Mouse (Mus musculus) kidney, adult 8-10 months (tissue): ENCODE data around the gene Fam243.

ENCODE experiments used
- DNase-seq, 2 experiments: peaks; one replicate each; pipeline ENCODE4 v3.0.0; 2022

Gene Fam243

GRCm38 (mm10) chr16:92319353-92320109 is 1.7 kb downstream of the Fam243 start:
- peak in 1 of 2 experiments; percentile 21 for DNase-seq

GRCm38 (mm10) chr16:92316049-92316738 is 5.0 kb downstream of the Fam243 start:
- no peak for DNase-seq

GRCm38 (mm10) chr16:92313953-92314741 is 7.1 kb downstream of the Fam243 start:
- peak; percentile 23 to 31 for DNase-seq

GRCm38 (mm10) chr16:92309126-92309525 is 12.1 kb downstream of the Fam243 start:
- no peak for DNase-seq

GRCm38 (mm10) chr16:92307947-92308346 is 13.3 kb downstream of the Fam243 start:
- DNase-seq = no peak

GRCm38 (mm10) chr16:92305519-92305918 is 15.7 kb downstream of the Fam243 start:
- no peak for DNase-seq

- DNase-seq = no peak
These were observed 18.7 kb downstream of the Fam243 start for GRCm38 (mm10) chr16:92302506-92302905.

- no peak for DNase-seq
These were observed 19.3 kb downstream of the Fam243 start for GRCm38 (mm10) chr16:92301989-92302388.

- peak; percentile 35 to 44 for DNase-seq
These were observed 19.8 kb downstream of the Fam243 start for GRCm38 (mm10) chr16:92301412-92301806.

GRCm38 (mm10) chr16:92300649-92301411 is 20.4 kb downstream of the Fam243 start, which contains the start of gene Smim11:
Gene Smim11, plus strand, starts transcription at chr16:92301286.
- DNase-seq = peak; percentile 95 to 96

- no peak for DNase-seq
These were observed 25.9 kb downstream of the Fam243 start for GRCm38 (mm10) chr16:92295328-92295727.

GRCm38 (mm10) chr16:92294267-92294970 is 26.8 kb downstream of the Fam243 start:
- DNase-seq = no peak

GRCm38 (mm10) chr16:92292101-92292500 is 29.1 kb downstream of the Fam243 start, which contains the start of gene Kcne2:
Gene Kcne2, plus strand, starts transcription at chr16:92292389.
- no peak for DNase-seq

- no peak for DNase-seq
These were observed 31.2 kb downstream of the Fam243 start for GRCm38 (mm10) chr16:92290045-92290444.

- peak; percentile 23 for DNase-seq
These were observed 32.5 kb downstream of the Fam243 start for GRCm38 (mm10) chr16:92288778-92289177.

GRCm38 (mm10) chr16:92286609-92287008 is 34.6 kb downstream of the Fam243 start:
- DNase-seq = peak; percentile 73 to 89

GRCm38 (mm10) chr16:92285068-92285467 is 36.2 kb downstream of the Fam243 start:
- no peak for DNase-seq

GRCm38 (mm10) chr16:92282671-92283070 is 38.6 kb downstream of the Fam243 start:
- no peak for DNase-seq

GRCm38 (mm10) chr16:92275526-92275925 is 45.7 kb downstream of the Fam243 start:
- DNase-seq = no peak

- DNase-seq = no peak
These were observed 46.7 kb downstream of the Fam243 start for GRCm38 (mm10) chr16:92274516-92274915.
